Mouse (Mus musculus): ENCODE results near the gene Barhl1. TPM values are rescaled to one million over a fixed set of nuclear protein-coding genes. Genes with fewer than 3 reads are reported as not detected.

Barhl1 gene
- total RNA-seq (2018; cell fraction: chromatin; rRNA removed) = not detected
- total RNA-seq (2018; cell fraction: cytosol; rRNA removed) = not detected
- not detected for total RNA-seq (2018; cell fraction: nucleus; rRNA removed)
- polyA plus RNA-seq (2018) = not detected in 3 replicates

DNA sequence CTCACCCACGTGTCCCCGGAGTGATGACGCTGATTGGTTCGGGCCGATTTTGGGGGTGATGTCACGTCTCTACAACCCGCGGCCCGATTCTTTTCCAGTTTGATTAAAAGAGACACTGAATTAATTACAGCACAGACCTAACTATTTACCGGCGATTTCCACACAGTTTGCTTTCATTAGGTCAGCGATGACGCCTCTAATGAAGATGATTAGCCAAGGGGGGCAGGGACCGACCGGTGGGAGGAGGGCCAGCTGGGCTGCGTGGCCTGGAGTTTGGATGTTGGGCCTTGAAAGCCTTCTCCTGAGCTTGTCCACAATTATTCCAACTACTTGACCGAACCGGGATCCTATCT is at the start of gene Barhl1:
Barhl1 (minus strand) TSS at position 156 of the 353 bp plus-strand sequence.
- H3K4me3 ChIP-seq (ENCODE audit: inconsistent target) = no peak within 1 kb of the TSS
- H3K27ac ChIP-seq = no peak within 1 kb of the TSS
- no peaks in the 10 kb centered on the region for H3K79me2 ChIP-seq (ENCODE audit: inconsistent target)
- WGBS (ENCODE audit: missing documents) = 8% methylated on average over 18 of the region's 18 CpGs
- H3K36me3 ChIP-seq (ENCODE audit: inconsistent target) = no peaks in the 10 kb centered on the region

DNA sequence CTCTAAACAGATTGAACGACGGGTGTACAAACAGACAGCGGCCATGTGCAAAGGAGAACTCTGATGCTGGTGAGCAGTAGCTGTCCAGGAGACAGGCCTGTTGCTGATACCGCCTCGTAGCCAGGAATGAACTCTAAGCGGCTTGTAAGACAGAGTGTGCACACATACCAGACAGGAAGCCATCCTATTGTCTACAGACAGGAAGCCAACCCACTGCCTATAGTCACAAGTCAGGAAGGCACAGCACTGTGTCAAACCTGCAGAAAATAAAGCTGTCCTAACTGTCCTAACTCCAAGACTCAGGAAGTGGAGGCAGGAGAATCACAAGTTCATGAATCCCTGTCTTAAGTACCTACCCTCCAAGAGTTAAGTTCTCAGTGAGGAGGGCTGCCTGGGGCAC is 47.1 kb upstream of the Barhl1 start:
- Histone ChIP-seq H3K27ac (no peak overlapping the region), H3K79me2 (ENCODE audit: inconsistent target) (no peaks in the 10 kb centered on the region), H3K4me3 (ENCODE audit: inconsistent target) (no peak overlapping the region), H3K36me3 (ENCODE audit: inconsistent target) (no peaks in the 10 kb centered on the region)
- 68% methylated on average over 6 of the region's 6 CpGs for WGBS (ENCODE audit: missing documents)

DNA sequence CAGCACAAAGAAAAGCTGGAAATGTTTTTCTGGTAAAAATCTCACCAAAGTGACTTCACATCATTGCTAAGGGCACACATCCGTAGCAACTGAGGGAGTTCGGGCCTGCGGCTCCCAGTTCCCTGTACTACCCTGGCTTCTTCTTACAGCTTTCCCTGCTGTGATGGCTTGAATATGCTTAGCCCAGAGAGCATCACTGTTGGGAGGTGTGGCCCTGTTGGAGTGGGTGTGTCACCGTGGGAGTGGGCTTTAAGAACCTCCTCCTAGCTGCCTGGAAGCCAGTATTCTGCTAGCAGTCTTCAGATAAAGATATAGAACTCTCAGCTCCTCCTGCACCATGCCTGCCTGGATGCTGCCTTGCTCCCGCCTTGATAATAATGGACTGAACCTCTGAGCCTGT is 45.2 kb upstream of the Barhl1 start:
- WGBS (ENCODE audit: missing documents) = 76% methylated on average over 5 of the region's 5 CpGs

DNA sequence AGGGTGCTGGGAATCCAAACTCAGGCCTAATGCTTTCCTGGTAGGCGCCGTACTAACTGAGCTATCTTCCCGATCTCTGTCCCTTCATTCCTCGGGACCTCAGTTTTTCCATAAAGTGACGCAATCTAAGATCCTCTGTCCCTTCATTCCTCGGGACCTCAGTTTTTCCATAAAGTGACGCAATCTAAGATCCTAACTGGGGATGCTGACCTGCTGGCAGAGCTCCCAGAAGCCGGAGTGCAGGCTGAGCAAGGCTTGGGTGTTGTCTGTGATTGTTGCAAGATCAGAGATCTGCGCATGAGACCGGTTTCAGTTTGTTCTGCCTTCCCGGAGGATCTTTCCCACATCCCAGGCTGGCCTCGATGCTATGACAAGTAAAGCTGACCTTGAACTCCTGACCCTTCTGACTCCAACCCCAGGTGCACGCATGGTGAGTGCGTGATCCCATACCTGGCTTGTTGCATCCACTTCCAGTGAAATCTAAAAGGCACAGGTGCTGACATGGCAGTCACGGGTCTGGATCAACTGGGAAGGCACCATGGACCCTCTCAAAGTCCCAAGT is 44.6 kb upstream of the Barhl1 start:
- no peaks in the 10 kb centered on the region for H3K79me2 ChIP-seq (ENCODE audit: inconsistent target)
- no peak overlapping the region for H3K4me3 ChIP-seq (ENCODE audit: inconsistent target)
- H3K36me3 ChIP-seq (ENCODE audit: inconsistent target) = no peaks in the 10 kb centered on the region
- H3K27ac ChIP-seq = no peak overlapping the region
- 90% methylated on average over 15 of the region's 15 CpGs for WGBS (ENCODE audit: missing documents)

More for the DNA sequence above, 45.2 kb upstream of the Barhl1 start:
- Histone ChIP-seq H3K79me2 (ENCODE audit: inconsistent target) (no peaks in the 10 kb centered on the region), H3K27ac (no peak overlapping the region), H3K4me3 (ENCODE audit: inconsistent target) (no peak overlapping the region), H3K36me3 (ENCODE audit: inconsistent target) (no peaks in the 10 kb centered on the region)

DNA sequence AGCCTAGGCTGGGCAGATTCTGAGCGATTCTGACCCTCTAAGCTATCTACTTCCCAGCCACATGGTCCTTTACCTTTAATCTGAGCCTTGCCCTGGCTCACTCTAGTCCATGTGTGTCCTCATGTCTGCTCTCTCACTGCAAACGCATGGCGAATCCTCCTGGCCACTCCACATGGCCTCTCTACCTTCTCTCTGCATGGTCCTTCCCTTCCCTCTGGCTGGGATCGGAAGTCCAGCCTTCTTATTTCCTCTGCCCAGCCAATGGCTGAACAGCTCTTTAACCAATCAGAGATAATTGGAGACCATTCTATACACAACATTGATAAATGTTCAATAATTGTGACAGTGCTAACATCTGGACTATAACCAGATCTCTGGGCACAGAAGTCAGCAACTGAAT is 40.4 kb upstream of the Barhl1 start:
- H3K79me2 ChIP-seq (ENCODE audit: inconsistent target) = no peaks in the 10 kb centered on the region
- no peaks in the 10 kb centered on the region for H3K36me3 ChIP-seq (ENCODE audit: inconsistent target)
- 87% methylated on average over 4 of the region's 4 CpGs for WGBS (ENCODE audit: missing documents)
- no peak overlapping the region for H3K27ac ChIP-seq
- H3K4me3 ChIP-seq (ENCODE audit: inconsistent target) = no peak overlapping the region

DNA sequence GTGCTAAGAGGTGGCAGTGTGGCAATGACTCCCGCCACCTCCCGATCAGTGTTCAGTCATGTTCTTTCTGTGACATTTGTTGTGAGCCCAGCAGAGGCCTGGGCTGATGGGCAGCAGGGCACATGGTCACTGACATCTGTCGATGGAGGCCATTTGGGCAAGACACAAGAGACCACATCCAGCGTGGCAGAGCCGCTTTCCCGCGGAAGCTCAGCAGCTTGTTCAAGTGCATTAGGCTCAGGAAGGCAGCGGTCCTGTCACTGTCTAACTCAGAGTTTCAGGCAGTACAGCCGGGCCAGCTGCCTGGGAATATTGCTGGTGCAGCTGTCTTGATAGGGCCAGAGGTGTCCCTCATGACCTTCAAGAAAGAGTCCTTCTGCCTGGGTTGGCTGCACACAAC is 38.1 kb upstream of the Barhl1 start:
- no peaks in the 10 kb centered on the region for H3K79me2 ChIP-seq (ENCODE audit: inconsistent target)
- no peak overlapping the region for H3K4me3 ChIP-seq (ENCODE audit: inconsistent target)
- no peaks in the 10 kb centered on the region for H3K36me3 ChIP-seq (ENCODE audit: inconsistent target)
- 93% methylated on average over 9 of the region's 9 CpGs for WGBS (ENCODE audit: missing documents)
- H3K27ac ChIP-seq = no peak overlapping the region

DNA sequence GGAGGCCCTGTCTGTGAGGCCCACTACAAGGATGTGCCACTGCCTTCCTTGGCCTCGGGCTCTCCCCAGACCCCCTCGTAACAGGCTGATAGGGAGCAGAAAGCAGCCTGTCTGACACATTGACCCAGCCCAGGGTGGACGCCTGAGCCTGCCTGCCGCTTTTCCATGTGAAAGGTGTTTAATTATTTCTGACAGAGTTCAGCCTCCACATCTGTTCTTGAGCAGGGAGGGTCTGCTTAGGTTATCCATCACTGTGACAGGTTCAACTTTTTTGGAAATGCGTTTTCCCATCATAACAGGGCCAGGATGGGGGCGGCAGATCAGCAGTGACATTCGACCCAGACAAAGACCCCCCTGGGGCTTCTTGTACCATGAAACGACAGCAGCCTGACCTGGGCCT is 36.5 kb upstream of the Barhl1 start:
- H3K4me3 ChIP-seq (ENCODE audit: inconsistent target) = no peak overlapping the region
- H3K36me3 ChIP-seq (ENCODE audit: inconsistent target) = no peaks in the 10 kb centered on the region
- no peak overlapping the region for H3K27ac ChIP-seq
- 89% methylated on average over 7 of the region's 8 CpGs for WGBS (ENCODE audit: missing documents)
- no peaks in the 10 kb centered on the region for H3K79me2 ChIP-seq (ENCODE audit: inconsistent target)

DNA sequence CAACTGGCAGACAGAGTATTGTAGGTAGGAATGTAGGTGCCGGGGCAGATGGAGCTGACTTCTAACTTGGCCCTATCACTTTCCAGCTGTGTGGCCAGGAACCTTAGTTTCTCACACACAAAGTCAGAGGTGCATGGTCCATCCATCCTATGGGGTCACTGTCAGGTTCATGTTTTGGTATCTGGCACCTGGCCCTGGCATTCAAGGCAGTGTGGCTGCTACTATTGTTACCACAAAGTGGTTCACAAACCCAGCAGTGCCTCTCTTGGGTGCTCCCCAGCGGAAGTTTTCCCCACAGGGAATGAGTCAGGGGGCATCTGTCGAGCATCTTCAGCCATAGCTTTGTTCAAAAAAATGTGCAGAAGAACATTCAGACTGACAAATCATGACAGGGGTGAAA is 29.8 kb upstream of the Barhl1 start:
- no peak overlapping the region for H3K27ac ChIP-seq
- no peaks in the 10 kb centered on the region for H3K36me3 ChIP-seq (ENCODE audit: inconsistent target)
- H3K4me3 ChIP-seq (ENCODE audit: inconsistent target) = no peak overlapping the region
- 84% methylated on average over 3 of the region's 3 CpGs for WGBS (ENCODE audit: missing documents)
- no peaks in the 10 kb centered on the region for H3K79me2 ChIP-seq (ENCODE audit: inconsistent target)

DNA sequence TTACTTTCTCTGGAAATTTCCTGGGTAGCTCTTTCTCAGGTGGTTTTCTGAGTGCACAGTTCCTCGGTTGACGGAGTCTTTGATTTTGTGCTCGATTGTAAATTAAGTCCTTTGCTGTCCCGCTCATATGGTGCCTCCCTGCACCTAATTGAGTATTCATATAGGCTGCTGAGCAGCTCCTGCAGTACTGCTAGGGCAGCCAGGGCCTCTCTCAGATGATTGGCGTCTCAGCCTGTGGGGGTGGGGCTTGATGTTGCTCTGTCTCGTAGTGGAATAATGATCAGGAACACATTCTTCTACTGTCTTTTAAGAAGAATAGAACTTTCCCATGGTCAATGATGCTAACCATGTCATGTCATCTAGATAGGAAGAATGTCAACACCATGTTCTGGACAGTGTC is 28.9 kb upstream of the Barhl1 start:
- no peaks in the 10 kb centered on the region for H3K36me3 ChIP-seq (ENCODE audit: inconsistent target)
- 77% methylated on average over 6 of the region's 6 CpGs for WGBS (ENCODE audit: missing documents)
- no peak overlapping the region for H3K27ac ChIP-seq
- H3K79me2 ChIP-seq (ENCODE audit: inconsistent target) = no peaks in the 10 kb centered on the region
- H3K4me3 ChIP-seq (ENCODE audit: inconsistent target) = no peak overlapping the region

DNA sequence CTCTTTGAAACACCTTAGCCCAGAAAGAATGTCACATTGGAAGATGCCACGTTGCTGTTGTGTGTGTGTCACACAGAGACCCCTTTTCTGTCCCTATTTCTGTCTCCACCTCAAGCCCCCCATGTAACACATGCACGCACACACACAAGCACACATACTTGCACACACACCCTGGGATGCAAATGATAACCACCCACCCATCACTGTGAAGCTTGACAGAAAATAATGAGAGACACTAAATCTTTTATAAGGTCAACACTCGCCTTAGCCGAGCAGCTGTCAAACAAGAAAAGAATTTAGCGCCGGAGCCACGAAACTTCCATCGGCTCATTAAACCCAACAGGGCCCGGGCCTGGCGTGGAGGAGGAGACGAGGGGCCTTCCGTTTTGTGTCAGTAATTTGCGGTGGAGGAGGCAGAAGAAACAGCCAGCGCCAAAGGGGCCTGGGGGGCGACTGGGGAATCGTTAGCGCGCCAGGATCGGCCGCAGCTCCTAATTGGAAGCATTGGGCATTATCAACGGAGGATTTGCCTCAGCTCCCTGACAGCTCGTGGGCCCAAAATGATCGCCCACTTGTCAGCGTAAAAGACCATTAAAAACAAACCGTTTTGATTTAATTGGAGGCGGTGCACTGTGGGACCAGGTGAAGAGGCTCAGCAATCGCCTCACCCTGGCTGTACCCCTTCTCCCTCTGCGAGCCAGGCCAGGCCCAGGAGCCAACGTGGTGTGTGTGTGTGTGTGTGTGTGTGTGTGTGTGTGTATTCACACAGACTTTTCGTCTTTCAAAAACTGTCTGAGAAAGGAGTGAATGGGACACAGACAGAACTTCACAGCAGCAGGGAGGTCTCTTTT is 27.4 kb upstream of the Barhl1 start:
- H3K4me3 ChIP-seq (ENCODE audit: inconsistent target) = no peak overlapping the region
- H3K27ac ChIP-seq = no peak overlapping the region
- no peaks in the 10 kb centered on the region for H3K36me3 ChIP-seq (ENCODE audit: inconsistent target)
- no peaks in the 10 kb centered on the region for H3K79me2 ChIP-seq (ENCODE audit: inconsistent target)
- 78% methylated on average over 30 of the region's 30 CpGs for WGBS (ENCODE audit: missing documents)

DNA sequence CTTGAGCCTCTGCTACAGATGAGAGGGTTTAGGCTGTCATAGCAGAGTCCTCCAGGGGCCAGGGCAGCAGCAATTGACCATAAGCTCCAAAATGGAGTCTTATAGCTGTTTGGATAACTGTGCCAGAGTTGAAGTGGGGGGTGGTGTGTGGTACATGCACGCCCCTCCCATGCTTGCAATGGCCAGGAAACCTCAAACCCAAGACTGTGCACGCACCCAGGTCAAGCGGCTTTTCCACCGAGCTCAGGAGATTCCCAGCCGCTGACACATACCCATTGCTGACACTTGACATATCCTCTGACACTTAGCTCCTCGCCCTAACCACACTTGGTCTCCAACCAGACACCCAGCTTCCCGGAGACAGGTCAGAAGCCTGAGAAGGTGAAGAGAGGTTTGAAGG is 22.5 kb upstream of the Barhl1 start:
- WGBS (ENCODE audit: missing documents) = 51% methylated on average over 7 of the region's 7 CpGs
- Histone ChIP-seq H3K79me2 (ENCODE audit: inconsistent target) (no peaks in the 10 kb centered on the region), H3K36me3 (ENCODE audit: inconsistent target) (no peaks in the 10 kb centered on the region), H3K4me3 (ENCODE audit: inconsistent target) (no peak overlapping the region), H3K27ac (no peak overlapping the region)

DNA sequence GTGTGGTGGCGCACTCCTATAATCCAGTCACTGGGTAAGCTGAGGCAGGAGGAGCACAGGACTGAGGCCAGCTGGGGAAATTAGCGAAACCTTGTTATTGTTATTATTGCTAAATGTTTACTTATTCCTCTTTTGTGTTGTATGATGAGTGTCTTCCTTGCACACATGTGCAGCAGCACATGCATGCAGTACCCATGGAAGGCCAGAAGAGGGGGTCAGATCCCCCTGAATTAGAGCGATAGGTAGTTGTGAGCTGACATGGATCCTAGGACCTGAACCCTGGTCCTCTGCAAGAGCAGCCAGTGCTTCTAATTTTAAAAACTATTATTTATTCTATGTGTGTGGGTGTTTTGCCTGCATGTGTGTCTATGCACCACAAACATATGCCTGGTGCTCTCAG is 14.1 kb upstream of the Barhl1 start:
- Histone ChIP-seq H3K27ac (no peak overlapping the region), H3K4me3 (ENCODE audit: inconsistent target) (no peak overlapping the region), H3K36me3 (ENCODE audit: inconsistent target) (no peaks in the 10 kb centered on the region), H3K79me2 (ENCODE audit: inconsistent target) (no peaks in the 10 kb centered on the region)
- 100% methylated on average over 3 of the region's 3 CpGs for WGBS (ENCODE audit: missing documents)

DNA sequence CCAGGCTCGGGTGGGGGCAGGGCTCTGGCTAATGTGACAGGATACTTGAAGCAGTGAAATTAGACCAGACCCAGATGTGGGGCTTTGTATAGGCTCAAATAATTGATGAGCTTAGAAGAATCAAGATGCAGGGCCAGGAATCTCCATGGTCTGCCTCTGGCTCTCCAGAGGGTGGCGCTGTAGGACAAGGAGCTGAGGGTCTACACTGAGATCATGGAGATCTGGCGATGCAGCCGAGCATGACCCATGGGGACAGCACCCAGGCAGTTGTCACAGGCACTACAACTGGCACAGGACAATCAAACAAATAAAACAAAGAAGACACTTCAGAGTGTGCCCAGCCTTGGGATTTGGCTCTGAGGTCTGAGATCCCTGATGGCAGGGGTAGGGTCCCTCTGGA is 7.4 kb upstream of the Barhl1 start:
- H3K4me3 ChIP-seq (ENCODE audit: inconsistent target) = no peak overlapping the region
- no peak overlapping the region for H3K27ac ChIP-seq
- no peaks in the 10 kb centered on the region for H3K36me3 ChIP-seq (ENCODE audit: inconsistent target)
- WGBS (ENCODE audit: missing documents) = 6% methylated on average over 4 of the region's 4 CpGs
- H3K79me2 ChIP-seq (ENCODE audit: inconsistent target) = no peaks in the 10 kb centered on the region

DNA sequence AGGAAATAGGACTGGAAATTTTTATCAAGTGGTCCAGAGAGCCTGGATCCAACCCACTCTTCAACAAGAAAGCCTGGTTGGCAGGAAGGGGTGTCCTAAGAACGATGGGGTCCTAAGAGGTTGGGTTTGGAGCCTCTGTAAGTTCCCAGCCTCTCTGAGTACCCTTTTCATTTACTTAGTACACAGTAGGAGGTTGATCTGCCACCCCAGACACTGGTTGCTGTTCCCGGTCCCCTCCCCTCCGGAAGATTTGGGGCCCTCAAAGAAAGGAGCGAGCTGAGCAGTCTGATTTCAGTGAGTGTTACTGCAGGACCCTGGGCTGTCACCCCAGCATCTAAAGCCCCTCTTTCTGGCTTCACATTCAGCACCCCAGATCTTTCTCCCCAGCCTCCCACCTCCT is 2.5 kb upstream of the Barhl1 start:
- WGBS (ENCODE audit: missing documents) = 10% methylated on average over 3 of the region's 4 CpGs
- Histone ChIP-seq H3K27ac (no peak overlapping the region), H3K79me2 (ENCODE audit: inconsistent target) (no peaks in the 10 kb centered on the region), H3K36me3 (ENCODE audit: inconsistent target) (no peaks in the 10 kb centered on the region), H3K4me3 (ENCODE audit: inconsistent target) (no peak overlapping the region)

DNA sequence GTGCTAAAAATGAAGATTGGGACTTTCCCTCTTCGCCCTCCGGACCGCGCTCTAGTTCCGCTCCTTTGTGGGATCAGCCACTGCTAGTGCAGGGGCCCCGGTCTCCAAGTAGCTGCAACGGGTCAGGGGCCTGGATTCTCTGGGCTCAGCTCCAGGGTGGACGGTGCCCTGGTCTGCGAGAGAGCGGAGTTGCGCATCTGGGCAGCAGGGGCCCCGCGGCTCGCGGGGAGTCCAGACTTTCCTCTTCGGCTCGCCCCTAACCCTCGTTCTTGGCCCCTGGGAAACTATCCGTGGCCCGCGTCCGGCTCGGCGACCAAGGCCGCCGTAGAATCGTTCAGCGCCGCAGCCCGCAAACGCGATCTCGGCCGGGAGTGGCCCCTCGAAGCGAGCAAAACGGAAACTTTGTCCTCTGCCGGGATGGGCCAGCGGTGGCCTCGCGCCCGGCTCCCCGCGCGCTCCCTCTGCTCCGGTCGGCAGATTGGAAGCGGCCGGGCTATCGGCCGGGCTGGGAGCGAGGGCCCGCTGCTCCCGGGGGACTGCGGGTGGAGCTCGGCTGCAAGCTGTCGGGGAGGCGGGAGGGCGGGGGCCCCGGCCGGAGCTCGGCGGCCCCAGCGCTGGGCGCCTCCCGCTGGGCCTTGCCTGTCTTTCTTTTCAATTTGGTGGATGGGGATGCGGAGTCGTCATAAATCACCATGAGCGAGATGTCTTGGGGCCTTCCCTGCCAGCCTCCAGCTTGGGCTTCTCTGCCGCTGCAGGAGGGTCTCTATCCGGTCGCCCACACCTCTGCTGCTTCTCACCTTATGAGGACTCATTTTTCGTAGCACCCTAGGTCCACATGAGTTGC is 1.3 kb upstream of the Barhl1 start:
- Histone ChIP-seq H3K4me3 (ENCODE audit: inconsistent target) (no peak overlapping the region), H3K79me2 (ENCODE audit: inconsistent target) (no peaks in the 10 kb centered on the region), H3K27ac (no peak overlapping the region), H3K36me3 (ENCODE audit: inconsistent target) (no peaks in the 10 kb centered on the region)
- 4% methylated on average over 72 of the region's 73 CpGs for WGBS (ENCODE audit: missing documents)
